In genomic region chr8:122431694-122432442, GRCm38 (mm10) we compare ENCODE assay signal across 9 mouse cellular contexts. TPM values are rescaled to one million over a fixed set of nuclear protein-coding genes. Genes with fewer than 3 reads are reported as not detected.
DNase-seq lines count a peak whose midpoint lies in the region; ATAC-seq and TF ChIP-seq lines count a peak whose summit lies in the region.
"Had no signal": no experiment of that assay in that cellular context is flagged by ENCODE, and none has a peak within 500 bp of the region (broad histone marks: within the 10 kb centered on the region; RNA-seq: fewer than 3 reads in every experiment).

No protein-coding gene starts in this region.

- peak overlapping the region; percentile 36 for H3K4me3 ChIP-seq in left cerebral cortex, adult 2 months
- peak overlapping the region; percentile 46 for H3K4me3 ChIP-seq in embryonic facial prominence, embryonic 11.5 days (ENCODE audit: low read depth, low read length)
- peak overlapping the region; percentile 63 for H3K4me3 ChIP-seq in liver, embryonic 16.5 days (ENCODE audit: low read depth, low read length)
- H3K4me3 ChIP-seq in stomach, embryonic 16.5 days (replicated peaks; ENCODE audit: low read length): peak overlapping the region; percentile 65
- H3K4me3 ChIP-seq: myocyte had no signal

- ATAC-seq in embryonic facial prominence, embryonic 11.5 days (replicated peaks; ENCODE audit: insufficient number of reproducible peaks, low FRiP score, low TSS enrichment, low read depth): no peak; the same call in 1 of the 2 replicates
- ATAC-seq in liver, embryonic 16.5 days (ENCODE audit: low read depth): no peak
- ATAC-seq in stomach, embryonic 16.5 days (ENCODE audit: insufficient read depth, low FRiP score): peak; percentile 9; the same call in 1 of the 2 replicates

- no peaks in the 10 kb centered on the region for H3K9me3 ChIP-seq in embryonic facial prominence, embryonic 11.5 days (replicated peaks; ENCODE audit: control insufficient read depth, low read length)
- peaks cover 2% of the 10 kb centered on the region for H3K9me3 ChIP-seq in liver, embryonic 16.5 days (replicated peaks; ENCODE audit: control insufficient read depth, low read length)
- no peaks in the 10 kb centered on the region; the same call in 1 of the 2 replicates for H3K9me3 ChIP-seq in stomach, embryonic 16.5 days (replicated peaks; ENCODE audit: control insufficient read depth, low read length)

- peak overlapping the region; percentile 65 for H3K27ac ChIP-seq in left cerebral cortex, adult 2 months
- H3K27ac ChIP-seq in embryonic facial prominence, embryonic 11.5 days (replicated peaks; ENCODE audit: low read depth, low read length): no peak overlapping the region
- H3K27ac ChIP-seq in liver, embryonic 16.5 days (ENCODE audit: low read length): peak overlapping the region; percentile 83
- peak overlapping the region; percentile 86 for H3K27ac ChIP-seq in stomach, embryonic 16.5 days (ENCODE audit: low read length)

- H3K4me2 ChIP-seq in embryonic facial prominence, embryonic 11.5 days (ENCODE audit: low read depth, low read length): peak overlapping the region; percentile 94
- H3K4me2 ChIP-seq in liver, embryonic 16.5 days (ENCODE audit: low read depth, low read length): peak overlapping the region; percentile 79
- H3K4me2 ChIP-seq in stomach, embryonic 16.5 days (ENCODE audit: low read depth, low read length): peak overlapping the region; percentile 83

- peaks cover 3% of the 10 kb centered on the region for H3K36me3 ChIP-seq in embryonic facial prominence, embryonic 11.5 days (replicated peaks; ENCODE audit: control insufficient read depth, insufficient read depth, low read depth, low read length)
- peaks cover 4% of the 10 kb centered on the region; the same call in 1 of the 2 replicates for H3K36me3 ChIP-seq in liver, embryonic 16.5 days (ENCODE audit: control insufficient read depth, insufficient read depth)
- H3K36me3 ChIP-seq in stomach, embryonic 16.5 days (ENCODE audit: control insufficient read depth, insufficient read depth, low read length): 0 out of 2 replicates have a peak, but pooled peaks cover 4% of the 10 kb centered on the region

- no peak for TF ChIP-seq CTCF in left cerebral cortex, adult 2 months (IDR thresholded peaks at IDR 0.05)

- H3K27me3 ChIP-seq in embryonic facial prominence, embryonic 11.5 days (ENCODE audit: control insufficient read depth, insufficient read depth, low read length): no peaks in the 10 kb centered on the region
- H3K27me3 ChIP-seq in liver, embryonic 16.5 days (ENCODE audit: control insufficient read depth, insufficient read depth, low read depth, low read length): peaks cover 7% of the 10 kb centered on the region
- no peaks in the 10 kb centered on the region for H3K27me3 ChIP-seq in stomach, embryonic 16.5 days (ENCODE audit: control insufficient read depth, insufficient read depth, low read length)

- DNase-seq in left cerebral cortex, adult 2 months (ENCODE audit: extremely low spot score in 1 of 2, low spot score in 2 of 2): no peak
- DNase-seq in left cerebral cortex, postnatal 36 days (ENCODE audit: low spot score in 2 of 2): no peak
- DNase-seq in embryonic facial prominence, embryonic 11.5 days (ENCODE audit: low spot score): no peak
- peak; percentile 61 for DNase-seq in induced T-regulatory cell, adult 2 months (ENCODE audit: low read depth)
- no peak for DNase-seq in right cerebral cortex, adult 2 months (ENCODE audit: low spot score in 2 of 2)
- DNase-seq in cerebellum, postnatal 25 days: no peak

- intact Hi-C loops in left cerebral cortex, adult 2 months (cut with DNase I): no loop called here
- intact Hi-C loops in left cerebral cortex, postnatal 36 days (cut with DNase I): no loop called here

- H3K9ac ChIP-seq in embryonic facial prominence, embryonic 11.5 days (replicated peaks; ENCODE audit: low read length): peak overlapping the region; percentile 71
- H3K9ac ChIP-seq in liver, embryonic 16.5 days (ENCODE audit: low read depth, low read length): peak overlapping the region; percentile 61
- peak overlapping the region; percentile 86 for H3K9ac ChIP-seq in stomach, embryonic 16.5 days (ENCODE audit: low read length)

- 43% methylated on average over 18 of the region's 18 CpGs for WGBS in embryonic facial prominence, embryonic 11.5 days
- WGBS in liver, embryonic 16.5 days (ENCODE audit: insufficient replicate concordance): 20% methylated on average over 18 of the region's 18 CpGs
- WGBS in stomach, embryonic 16.5 days: 23% methylated on average over 18 of the region's 18 CpGs

- H3K4me1 ChIP-seq in embryonic facial prominence, embryonic 11.5 days (ENCODE audit: control insufficient read depth, insufficient read depth, low read length): no peaks in the 10 kb centered on the region; the same call in 1 of the 2 replicates
- peaks cover 20% of the 10 kb centered on the region for H3K4me1 ChIP-seq in liver, embryonic 16.5 days (ENCODE audit: control insufficient read depth, low read depth, low read length)
- peaks cover 13% of the 10 kb centered on the region for H3K4me1 ChIP-seq in stomach, embryonic 16.5 days (ENCODE audit: control insufficient read depth, insufficient read depth, low read length)

RNA-seq across cellular contexts. Expression of gene Cyba, which starts 0.9 kb away (rescaled TPM):
- total RNA-seq in left cerebral cortex, adult 2 months (2021): 1 to 10 TPM; 6.6 to 7.1 TPM
- 1 to 10 TPM; 7.9 TPM for total RNA-seq in left cerebral cortex, postnatal 36 days (2021)
- 62.2 and 63.5 TPM in 2 replicates for polyA plus RNA-seq in embryonic facial prominence, embryonic 11.5 days (2014; fragmentation: Nextera tagmentation; extraction: Ambion mirVana)
- 191 TPM in 2 replicates for polyA plus RNA-seq in liver, embryonic 16.5 days (2015; fragmentation: Nextera tagmentation; extraction: Ambion mirVana)
- 241 and 270 TPM in 2 replicates for polyA plus RNA-seq in stomach, embryonic 16.5 days (2015; fragmentation: Nextera tagmentation; extraction: Ambion mirVana)
- polyA plus RNA-seq: myocyte had no signal

RNA-seq across cellular contexts. Expression of gene Il17c, which starts 10.0 kb away (rescaled TPM):
- total RNA-seq in left cerebral cortex, adult 2 months (2021): not detected
- total RNA-seq in left cerebral cortex, postnatal 36 days (2021): not detected
- polyA plus RNA-seq in embryonic facial prominence, embryonic 11.5 days (2014; fragmentation: Nextera tagmentation; extraction: Ambion mirVana): not detected in 2 replicates
- polyA plus RNA-seq in liver, embryonic 16.5 days (2015; fragmentation: Nextera tagmentation; extraction: Ambion mirVana): not detected in 2 replicates
- polyA plus RNA-seq in stomach, embryonic 16.5 days (2015; fragmentation: Nextera tagmentation; extraction: Ambion mirVana): not detected in 2 replicates
- polyA plus RNA-seq: myocyte had no signal

RNA-seq across cellular contexts. Expression of gene Mvd, which starts 11.4 kb away (rescaled TPM):
- total RNA-seq in left cerebral cortex, adult 2 months (2021): 10 to 100 TPM; 20.8 to 25.3 TPM
- total RNA-seq in left cerebral cortex, postnatal 36 days (2021): 10 to 100 TPM; 20.5 to 30.8 TPM
- 41.0 and 42.2 TPM in 2 replicates for polyA plus RNA-seq in embryonic facial prominence, embryonic 11.5 days (2014; fragmentation: Nextera tagmentation; extraction: Ambion mirVana)
- 21.8 and 23.2 TPM in 2 replicates for polyA plus RNA-seq in liver, embryonic 16.5 days (2015; fragmentation: Nextera tagmentation; extraction: Ambion mirVana)
- 40.3 and 40.7 TPM in 2 replicates for polyA plus RNA-seq in stomach, embryonic 16.5 days (2015; fragmentation: Nextera tagmentation; extraction: Ambion mirVana)

RNA-seq across cellular contexts. Expression of gene Snai3, which starts 28.7 kb away (rescaled TPM):
- 1 to 10 TPM; 1.0 to 1.6 TPM for total RNA-seq in left cerebral cortex, adult 2 months (2021)
- total RNA-seq in left cerebral cortex, postnatal 36 days (2021): under 1 TPM; 0.57 to 0.84 TPM
- 0.17 and 0.34 TPM in 2 replicates for polyA plus RNA-seq in embryonic facial prominence, embryonic 11.5 days (2014; fragmentation: Nextera tagmentation; extraction: Ambion mirVana)
- 0.14 and 0.40 TPM in 2 replicates for polyA plus RNA-seq in liver, embryonic 16.5 days (2015; fragmentation: Nextera tagmentation; extraction: Ambion mirVana)
- polyA plus RNA-seq in stomach, embryonic 16.5 days (2015; fragmentation: Nextera tagmentation; extraction: Ambion mirVana): 0.59 and 1.2 TPM in 2 replicates

RNA-seq across cellular contexts. Expression of gene Rnf166, which starts 44.0 kb away (rescaled TPM):
- total RNA-seq in left cerebral cortex, adult 2 months (2021): 10 to 100 TPM; 37.6 to 37.9 TPM
- total RNA-seq in left cerebral cortex, postnatal 36 days (2021): 10 to 100 TPM; 32.2 to 38.9 TPM
- 26.6 and 27.4 TPM in 2 replicates for polyA plus RNA-seq in embryonic facial prominence, embryonic 11.5 days (2014; fragmentation: Nextera tagmentation; extraction: Ambion mirVana)
- 12.7 and 14.0 TPM in 2 replicates for polyA plus RNA-seq in liver, embryonic 16.5 days (2015; fragmentation: Nextera tagmentation; extraction: Ambion mirVana)
- polyA plus RNA-seq in stomach, embryonic 16.5 days (2015; fragmentation: Nextera tagmentation; extraction: Ambion mirVana): 31.3 and 36.4 TPM in 2 replicates
